8 mouse cellular contexts compared by ENCODE assay signal in the genomic region with DNA sequence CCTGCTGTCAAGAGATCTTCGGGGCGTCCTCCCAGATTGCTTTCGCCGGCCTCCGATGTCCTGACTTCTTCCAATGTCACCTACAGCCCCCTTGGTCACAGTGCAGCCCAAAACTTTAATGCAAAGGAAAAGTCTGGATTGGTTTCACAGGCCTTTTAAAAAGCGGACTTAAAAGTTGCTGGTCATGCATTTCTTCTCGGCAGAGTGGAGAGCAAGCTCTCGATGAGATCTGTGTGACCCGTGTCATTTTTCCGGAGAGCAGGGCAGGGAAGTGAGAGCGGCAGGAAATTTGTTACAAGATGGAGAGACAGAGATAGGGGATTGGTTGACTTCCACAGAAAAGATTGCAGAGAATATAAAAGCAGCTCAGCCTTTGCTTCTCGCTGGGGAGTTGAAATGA. TPM values are rescaled to one million over a fixed set of nuclear protein-coding genes. Genes with fewer than 3 reads are reported as not detected.
DNase-seq lines count a peak whose midpoint lies in the region; ATAC-seq lines count a peak whose summit lies in the region.

No protein-coding gene starts in this region.

- peaks cover 34% of the 10 kb centered on the region for H3K4me1 ChIP-seq in megakaryocyte, embryonic 14.5 days
- no peaks in the 10 kb centered on the region for H3K4me1 ChIP-seq in embryonic facial prominence, embryonic 11.5 days (ENCODE audit: control insufficient read depth, insufficient read depth, low read length)
- 0 out of 2 replicates have a peak, but pooled peaks cover 2% of the 10 kb centered on the region for H3K4me1 ChIP-seq in hindbrain, embryonic 11.5 days (replicated peaks; ENCODE audit: control insufficient read depth, insufficient read depth, low read length)
- H3K4me1 ChIP-seq in liver, embryonic 12.5 days: peaks cover 47% of the 10 kb centered on the region
- peaks cover 30% of the 10 kb centered on the region for H3K4me1 ChIP-seq in neural tube, embryonic 14.5 days (ENCODE audit: control insufficient read depth, insufficient read depth, low read length)

- peak overlapping the region; percentile 80 for H3K4me2 ChIP-seq in embryonic facial prominence, embryonic 11.5 days (ENCODE audit: low read depth, low read length)
- peak overlapping the region; percentile 61 for H3K4me2 ChIP-seq in hindbrain, embryonic 11.5 days (replicated peaks; ENCODE audit: low read depth, low read length)
- peak overlapping the region; percentile 74 for H3K4me2 ChIP-seq in liver, embryonic 12.5 days
- peak overlapping the region; percentile 91 for H3K4me2 ChIP-seq in neural tube, embryonic 14.5 days (ENCODE audit: low read depth, low read length)

- H3K36me3 ChIP-seq in megakaryocyte, embryonic 14.5 days (replicated peaks; ENCODE audit: low read length): peaks cover 27% of the 10 kb centered on the region
- no peaks in the 10 kb centered on the region for H3K36me3 ChIP-seq in embryonic facial prominence, embryonic 11.5 days (replicated peaks; ENCODE audit: control insufficient read depth, insufficient read depth, low read depth, low read length)
- H3K36me3 ChIP-seq in hindbrain, embryonic 11.5 days (ENCODE audit: control insufficient read depth, insufficient read depth, low read length): no peaks in the 10 kb centered on the region
- peaks cover 23% of the 10 kb centered on the region for H3K36me3 ChIP-seq in liver, embryonic 12.5 days
- no peaks in the 10 kb centered on the region for H3K36me3 ChIP-seq in neural tube, embryonic 14.5 days (ENCODE audit: control insufficient read depth, insufficient read depth, low read length)

- H3K27me3 ChIP-seq in megakaryocyte, embryonic 14.5 days (replicated peaks): no peaks in the 10 kb centered on the region
- no peaks in the 10 kb centered on the region for H3K27me3 ChIP-seq in embryonic facial prominence, embryonic 11.5 days (ENCODE audit: control insufficient read depth, insufficient read depth, low read length)
- no peaks in the 10 kb centered on the region for H3K27me3 ChIP-seq in hindbrain, embryonic 11.5 days (ENCODE audit: control insufficient read depth, insufficient read depth, low read length)
- no peaks in the 10 kb centered on the region for H3K27me3 ChIP-seq in liver, embryonic 12.5 days (replicated peaks)
- H3K27me3 ChIP-seq in neural tube, embryonic 14.5 days (ENCODE audit: control insufficient read depth, insufficient read depth, low read length): no peaks in the 10 kb centered on the region

- no peak for ATAC-seq in megakaryocyte, adult 5-6 weeks (ENCODE audit: poor library complexity, severe bottlenecking)
- no peak for ATAC-seq in embryonic facial prominence, embryonic 11.5 days (replicated peaks; ENCODE audit: insufficient number of reproducible peaks, low FRiP score, low TSS enrichment, low read depth)
- no peak for ATAC-seq in hindbrain, embryonic 11.5 days (ENCODE audit: low FRiP score)
- ATAC-seq in liver, embryonic 12.5 days: no peak
- no peak for ATAC-seq in neural tube, embryonic 14.5 days (ENCODE audit: low read depth)

- H3K9me3 ChIP-seq in megakaryocyte, embryonic 14.5 days: no peaks in the 10 kb centered on the region
- H3K9me3 ChIP-seq in embryonic facial prominence, embryonic 11.5 days (replicated peaks; ENCODE audit: control insufficient read depth, low read length): no peaks in the 10 kb centered on the region
- no peaks in the 10 kb centered on the region for H3K9me3 ChIP-seq in hindbrain, embryonic 11.5 days (ENCODE audit: control insufficient read depth, low read length)
- no peaks in the 10 kb centered on the region for H3K9me3 ChIP-seq in liver, embryonic 12.5 days (replicated peaks)
- H3K9me3 ChIP-seq in neural tube, embryonic 14.5 days (ENCODE audit: control insufficient read depth, low read length): no peaks in the 10 kb centered on the region

- WGBS in embryonic facial prominence, embryonic 11.5 days: 0% methylated on average over 12 of the region's 12 CpGs
- WGBS in hindbrain, embryonic 11.5 days: 1% methylated on average over 12 of the region's 12 CpGs
- WGBS in liver, embryonic 12.5 days (ENCODE audit: insufficient replicate concordance): 2% methylated on average over 12 of the region's 12 CpGs
- WGBS in neural tube, embryonic 14.5 days: 0% methylated on average over 12 of the region's 12 CpGs

- peak; percentile 7 for DNase-seq in embryonic facial prominence, embryonic 11.5 days (ENCODE audit: low spot score)
- peak; percentile 34 for DNase-seq in hindbrain, embryonic 11.5 days (ENCODE audit: low spot score)
- no peak for DNase-seq in urinary bladder, postnatal 10 days (ENCODE audit: low spot score)
- DNase-seq in layer of hippocampus, postnatal 36 days: no peak

- peak overlapping the region; percentile 88 for H3K27ac ChIP-seq in embryonic facial prominence, embryonic 11.5 days (replicated peaks; ENCODE audit: low read depth, low read length)
- H3K27ac ChIP-seq in hindbrain, embryonic 11.5 days (ENCODE audit: low read depth, low read length): no peak overlapping the region
- H3K27ac ChIP-seq in liver, embryonic 12.5 days: peak overlapping the region; percentile 95
- peak overlapping the region; percentile 93 for H3K27ac ChIP-seq in neural tube, embryonic 14.5 days (ENCODE audit: low read depth, low read length)

- peak overlapping the region; percentile 87 for H3K9ac ChIP-seq in embryonic facial prominence, embryonic 11.5 days (replicated peaks; ENCODE audit: low read length)
- H3K9ac ChIP-seq in hindbrain, embryonic 11.5 days (ENCODE audit: low read depth, low read length): peak overlapping the region; percentile 82
- peak overlapping the region; percentile 94 for H3K9ac ChIP-seq in liver, embryonic 12.5 days
- peak overlapping the region; percentile 86 for H3K9ac ChIP-seq in neural tube, embryonic 14.5 days (replicated peaks; ENCODE audit: low read depth, low read length)

- peak overlapping the region; percentile 98 for H3K4me3 ChIP-seq in megakaryocyte, embryonic 14.5 days (replicated peaks)
- H3K4me3 ChIP-seq in embryonic facial prominence, embryonic 11.5 days (ENCODE audit: low read depth, low read length): peak overlapping the region; percentile 92
- H3K4me3 ChIP-seq in hindbrain, embryonic 11.5 days (ENCODE audit: low read depth, low read length): peak overlapping the region; percentile 83
- H3K4me3 ChIP-seq in liver, embryonic 12.5 days: peak overlapping the region; percentile 96
- H3K4me3 ChIP-seq in neural tube, embryonic 14.5 days (ENCODE audit: low read depth, low read length): peak overlapping the region; percentile 82

RNA-seq across cellular contexts. Expression of a gene that starts 0.9 kb away (rescaled TPM):
- 29.4 and 48.1 TPM in 2 replicates for polyA plus RNA-seq in megakaryocyte, embryonic 14.5 days (2012; ENCODE audit: insufficient read depth, low replicate concordance)
- 24.7 and 32.5 TPM in 2 replicates for total RNA-seq in megakaryocyte, adult 5-6 weeks (2015)
- 24.5 and 30.5 TPM in 2 replicates for total RNA-seq in megakaryocyte, adult 5-6 weeks (2017)
- polyA plus RNA-seq in embryonic facial prominence, embryonic 11.5 days (2014; fragmentation: Nextera tagmentation; extraction: Ambion mirVana): 39.5 and 41.2 TPM in 2 replicates
- polyA plus RNA-seq in hindbrain, embryonic 11.5 days (2014; fragmentation: Nextera tagmentation; extraction: Ambion mirVana): 28.6 and 30.2 TPM in 2 replicates
- polyA plus RNA-seq in liver, embryonic 12.5 days (2016; fragmentation: Nextera tagmentation; extraction: Ambion mirVana): 12.9 and 13.4 TPM in 2 replicates
- polyA plus RNA-seq in neural tube, embryonic 14.5 days (2014; fragmentation: Nextera tagmentation; extraction: Ambion mirVana): 14.5 and 20.4 TPM in 2 replicates
- 10 to 100 TPM; 44.8 to 46.3 TPM for total RNA-seq in layer of hippocampus, postnatal 36 days (2021)

RNA-seq across cellular contexts. Expression of a gene that starts 18.5 kb away (rescaled TPM):
- 11.9 TPM in 1 of 2 replicates, not detected in the other for polyA plus RNA-seq in megakaryocyte, embryonic 14.5 days (2012; ENCODE audit: insufficient read depth, low replicate concordance)
- total RNA-seq in megakaryocyte, adult 5-6 weeks (2015): 15.3 and 17.7 TPM in 2 replicates
- 24.1 and 25.9 TPM in 2 replicates for total RNA-seq in megakaryocyte, adult 5-6 weeks (2017)
- 77.3 and 82.1 TPM in 2 replicates for polyA plus RNA-seq in embryonic facial prominence, embryonic 11.5 days (2014; fragmentation: Nextera tagmentation; extraction: Ambion mirVana)
- polyA plus RNA-seq in hindbrain, embryonic 11.5 days (2014; fragmentation: Nextera tagmentation; extraction: Ambion mirVana): 50.8 and 56.6 TPM in 2 replicates
- polyA plus RNA-seq in liver, embryonic 12.5 days (2016; fragmentation: Nextera tagmentation; extraction: Ambion mirVana): 57.8 and 64.9 TPM in 2 replicates
- polyA plus RNA-seq in neural tube, embryonic 14.5 days (2014; fragmentation: Nextera tagmentation; extraction: Ambion mirVana): 30.4 and 35.9 TPM in 2 replicates
- 10 to 100 TPM; 19.0 to 23.9 TPM for total RNA-seq in layer of hippocampus, postnatal 36 days (2021)

RNA-seq across cellular contexts. Expression of a gene that starts 49.2 kb away (rescaled TPM):
- not detected in 2 replicates for polyA plus RNA-seq in megakaryocyte, embryonic 14.5 days (2012; ENCODE audit: insufficient read depth, low replicate concordance)
- not detected in 2 replicates for total RNA-seq in megakaryocyte, adult 5-6 weeks (2015)
- not detected in 2 replicates for total RNA-seq in megakaryocyte, adult 5-6 weeks (2017)
- polyA plus RNA-seq in embryonic facial prominence, embryonic 11.5 days (2014; fragmentation: Nextera tagmentation; extraction: Ambion mirVana): 4.5 and 6.2 TPM in 2 replicates
- polyA plus RNA-seq in hindbrain, embryonic 11.5 days (2014; fragmentation: Nextera tagmentation; extraction: Ambion mirVana): 4.0 and 6.7 TPM in 2 replicates
- polyA plus RNA-seq in liver, embryonic 12.5 days (2016; fragmentation: Nextera tagmentation; extraction: Ambion mirVana): not detected in 2 replicates
- polyA plus RNA-seq in neural tube, embryonic 14.5 days (2014; fragmentation: Nextera tagmentation; extraction: Ambion mirVana): 1.1 and 16.6 TPM in 2 replicates
- total RNA-seq in layer of hippocampus, postnatal 36 days (2021): under 1 TPM in 1 of 2 experiments, not detected in 1; 0.30 TPM

Comparison
In these comparisons a context has a peak if more than half of its experiments do, and no peak if none do; other contexts are left out.
1. DNase-seq: peak in embryonic facial prominence, embryonic 11.5 days (single experiment) and hindbrain, embryonic 11.5 days (single experiment); none in urinary bladder, postnatal 10 days (single experiment) and layer of hippocampus, postnatal 36 days (0 of 2).
2. Peak in every context shown above with its lines, with median percentiles within 50 percentile points of each other: H3K4me3 ChIP-seq, H3K4me2 ChIP-seq and H3K9ac ChIP-seq.